Mouse (Mus musculus) T-helper 2 cell (primary cell): Measurements from ENCODE around the gene H2al1d.
"Not testable (repeated sequence)": the region's sequence is repeated elsewhere in the genome, so short reads cannot be mapped to it uniquely, and the experiment has no call there.

Experiments
- in situ Hi-C: fragments of 300-600 bp; cut with MboI, MseI; formaldehyde crosslinking; loops from one replicate; pipeline ENCODE4 v1.15.1; 2025; ENCODE audit warnings: high pct_unique_total_duplicates

Gene H2al1d

DNA sequence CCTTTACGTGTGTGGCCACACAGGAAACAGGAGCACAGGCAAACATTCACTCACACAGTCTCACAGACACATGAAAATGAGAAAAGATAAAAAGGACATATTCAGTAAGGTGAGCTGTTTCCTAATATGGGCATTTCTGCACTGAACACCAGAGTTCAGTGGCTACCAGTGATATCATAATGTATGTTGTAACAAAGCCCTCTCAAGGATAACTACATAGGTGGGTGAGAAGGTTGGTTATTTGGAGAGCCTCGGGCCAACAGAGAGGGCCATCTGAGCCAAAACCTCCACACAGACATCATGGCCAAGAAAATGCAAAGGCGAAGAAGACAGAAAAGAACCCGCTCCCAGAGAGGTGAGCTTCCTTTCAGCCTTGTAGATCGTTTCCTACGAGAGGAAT lies at the start of gene H2al1d:
TSS of gene H2al1d (plus strand) at position 301 of the 400 bp plus-strand sequence.
- in situ Hi-C loops: loop anchor here (25.0 kb wide), 2 partner anchors 129 to 254 kb away; no protein-coding TSS in a partner anchor

DNA sequence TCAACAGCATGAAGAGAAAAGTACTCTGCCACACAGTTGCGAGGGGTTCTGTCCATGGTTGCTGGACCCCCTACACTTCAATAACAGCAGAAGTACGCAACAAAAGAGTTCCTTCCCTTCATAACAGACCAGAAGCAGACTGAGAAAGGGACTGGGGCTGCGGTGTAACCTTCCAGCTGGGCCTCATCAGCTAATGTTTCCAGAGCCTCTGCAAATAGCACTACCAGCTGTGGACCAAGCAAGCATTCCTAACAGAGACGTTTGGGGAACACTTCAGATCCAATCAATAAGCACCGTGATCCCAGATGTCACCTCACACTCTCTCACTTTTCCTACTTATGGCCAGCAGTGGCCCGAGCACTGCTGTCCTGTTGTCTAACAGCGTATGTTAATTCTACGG lies 43.7 kb upstream of the H2al1d start:
- in situ Hi-C loops: loop anchor here (5.0 kb wide), 1 partner anchor 38 kb away; no protein-coding TSS in a partner anchor

DNA sequence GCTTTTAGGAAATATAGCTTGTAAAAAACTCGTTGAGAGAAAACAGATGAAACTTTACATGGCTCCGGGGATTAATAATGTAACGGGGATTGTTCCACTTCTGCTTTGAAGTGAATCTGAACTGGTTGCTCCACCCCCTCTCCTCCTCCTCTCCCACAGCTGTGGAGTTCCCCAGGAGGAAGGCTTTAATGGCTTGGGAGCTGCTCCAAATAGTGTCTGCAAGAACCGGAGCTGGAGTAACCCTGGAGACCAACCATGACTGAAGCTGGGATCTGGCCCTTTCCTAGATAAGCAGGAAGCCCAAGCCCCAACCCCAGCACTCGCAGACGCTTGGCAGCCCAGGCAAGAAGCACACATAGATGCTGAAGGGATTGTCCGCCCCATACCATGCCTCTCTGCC lies 40.8 kb upstream of the H2al1d start:
- in situ Hi-C loops: loop anchor here (5.0 kb wide), 1 partner anchor 40 kb away; no protein-coding TSS in a partner anchor

DNA sequence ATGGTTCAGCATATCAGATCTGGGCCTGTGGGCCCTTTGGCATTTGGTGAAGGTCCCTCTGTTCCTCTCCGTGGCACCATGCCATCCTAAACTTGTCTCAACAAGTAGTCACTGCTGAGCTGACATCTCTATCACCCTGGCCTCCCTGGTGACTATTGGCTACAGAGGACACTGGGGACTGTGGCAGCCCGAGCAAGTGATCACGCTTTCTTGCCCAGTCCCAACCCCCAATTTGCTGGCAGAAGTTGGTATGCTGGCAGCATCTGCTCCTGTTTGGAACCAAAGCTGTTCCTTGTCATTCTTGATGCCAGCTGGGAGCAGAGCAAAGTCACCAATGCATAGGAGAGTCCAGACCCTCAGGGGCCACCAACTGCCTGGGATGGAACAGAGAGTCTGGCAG lies 39.5 kb upstream of the H2al1d start:
- in situ Hi-C loops: loop anchor here (5.0 kb wide), 1 partner anchor 42 kb away; no protein-coding TSS in a partner anchor

DNA sequence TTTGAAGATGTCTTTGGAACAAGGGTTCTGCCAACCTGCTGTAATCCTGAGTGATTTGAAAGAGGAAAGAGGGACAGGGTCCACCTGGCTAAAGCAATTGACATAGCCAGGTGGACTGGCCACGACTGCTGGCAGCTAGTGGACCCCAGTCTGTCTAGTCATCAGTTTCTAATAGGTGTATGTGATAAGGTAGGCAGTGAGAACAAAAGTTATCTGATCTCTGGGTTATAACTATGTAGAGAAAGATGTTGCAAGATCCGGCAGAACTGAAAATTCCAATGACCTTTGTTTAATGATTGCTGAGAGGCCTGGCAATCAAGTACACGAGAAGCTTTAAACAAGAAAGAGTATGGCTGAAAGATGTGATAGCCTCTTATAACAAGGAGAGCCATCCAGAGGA lies 35.4 kb upstream of the H2al1d start:
- in situ Hi-C loops: no loop called here

DNA sequence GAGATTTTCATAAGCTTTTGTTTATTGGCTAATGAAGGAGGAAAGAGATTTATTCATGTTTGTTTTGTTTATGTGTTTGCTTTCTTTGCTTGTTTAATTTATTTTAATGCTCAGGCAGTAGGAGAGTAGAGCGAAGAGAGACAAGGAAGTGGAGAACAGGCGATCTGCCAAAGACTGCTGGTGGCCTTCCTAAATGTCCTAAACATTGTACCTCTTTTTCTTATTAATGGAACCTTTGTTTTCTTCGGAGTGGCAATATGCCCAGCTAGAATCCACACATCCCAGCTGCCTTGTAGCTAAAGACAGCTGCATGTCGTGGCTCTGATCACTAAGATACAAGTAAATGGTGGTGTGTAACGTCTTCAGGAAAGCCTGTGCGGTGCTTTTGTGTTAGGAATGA lies 31.5 kb upstream of the H2al1d start:
- in situ Hi-C loops: no loop called here

DNA sequence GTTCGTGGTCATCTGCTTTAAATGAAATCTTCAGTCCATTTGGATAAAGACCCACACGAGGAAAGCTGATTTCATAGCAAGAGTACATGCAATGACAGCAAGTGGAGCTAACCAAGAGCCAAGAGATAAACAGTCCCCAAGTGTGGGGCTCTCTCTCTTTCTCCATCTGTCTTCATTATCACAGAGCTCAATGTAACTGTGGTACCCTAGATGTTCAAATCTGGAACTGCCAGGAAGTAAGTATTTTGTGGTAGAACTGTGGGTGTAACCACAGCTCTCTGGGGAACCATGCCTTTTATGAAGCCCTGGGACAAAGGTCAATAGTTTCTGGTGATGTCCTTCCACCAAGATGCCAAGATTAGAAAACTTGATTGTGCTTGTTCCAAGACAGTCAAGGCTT lies 27.9 kb upstream of the H2al1d start:
- in situ Hi-C loops: no loop called here

DNA sequence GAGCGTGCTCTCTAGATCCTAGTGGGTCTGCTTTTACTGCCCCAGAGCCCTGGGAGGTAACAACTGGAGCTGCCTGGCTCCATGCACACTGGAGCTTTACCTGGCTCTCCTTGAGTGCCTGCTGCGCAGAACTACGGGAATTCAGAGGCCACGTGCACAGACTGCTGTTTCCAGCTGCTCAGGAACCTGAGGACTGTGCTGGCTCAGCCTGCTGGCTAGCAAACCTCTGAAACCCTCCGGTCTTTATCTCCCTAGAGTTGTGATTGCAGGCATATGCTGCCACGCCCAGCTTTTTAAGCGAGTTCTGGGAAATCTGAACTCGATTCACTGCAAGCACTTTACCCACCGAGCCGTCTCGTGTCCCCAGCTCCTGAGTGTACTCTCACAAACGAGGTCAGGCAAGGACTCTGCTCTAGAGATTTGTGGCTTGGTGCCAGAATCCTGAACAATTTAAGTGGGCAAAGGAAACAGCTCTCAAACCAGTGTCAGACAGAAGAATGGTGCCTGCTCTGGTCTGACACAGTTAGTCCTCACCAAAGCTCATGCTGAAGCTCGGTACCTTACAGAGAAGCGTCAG lies 20.2 kb upstream of the H2al1d start:
- in situ Hi-C loops: no loop called here

DNA sequence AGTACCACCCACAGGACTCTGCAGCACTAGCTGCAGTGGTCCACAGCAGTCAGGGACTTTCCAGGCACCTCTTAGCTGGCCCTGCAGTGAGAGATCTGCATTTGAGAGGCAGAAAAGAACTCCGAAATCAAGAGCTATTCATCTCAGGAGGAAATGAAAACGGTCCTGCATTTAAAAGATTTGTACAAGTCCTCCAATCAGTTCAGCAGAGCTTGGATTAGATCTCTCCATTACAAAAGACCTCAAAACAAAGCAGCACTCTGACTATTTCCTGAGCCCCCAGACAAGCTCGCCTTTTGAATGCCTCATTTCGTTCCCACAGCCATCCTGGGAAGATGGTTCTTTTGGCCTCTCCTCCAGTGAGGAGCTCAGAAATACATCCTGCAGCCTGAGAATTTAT lies 19.4 kb upstream of the H2al1d start:
- in situ Hi-C loops: no loop called here

DNA sequence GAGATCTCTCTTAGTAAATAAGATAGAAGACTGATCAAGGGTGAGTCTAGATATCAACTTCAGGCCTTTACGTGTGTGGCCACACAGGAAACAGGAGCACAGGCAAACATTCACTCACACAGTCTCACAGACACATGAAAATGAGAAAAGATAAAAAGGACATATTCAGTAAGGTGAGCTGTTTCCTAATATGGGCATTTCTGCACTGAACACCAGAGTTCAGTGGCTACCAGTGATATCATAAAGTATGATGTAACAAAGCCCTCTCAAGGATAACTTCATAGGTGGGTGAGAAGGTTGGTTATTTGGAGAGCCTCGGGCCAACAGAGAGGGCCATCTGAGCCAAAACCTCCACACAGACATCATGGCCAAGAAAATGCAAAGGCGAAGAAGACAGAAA lies 9.7 kb upstream of the H2al1d start, which contains the start of gene H2al1a:
TSS of gene H2al1a (plus strand) at position 301 of the 400 bp plus-strand sequence.
- in situ Hi-C loops: not testable (repeated sequence)

DNA sequence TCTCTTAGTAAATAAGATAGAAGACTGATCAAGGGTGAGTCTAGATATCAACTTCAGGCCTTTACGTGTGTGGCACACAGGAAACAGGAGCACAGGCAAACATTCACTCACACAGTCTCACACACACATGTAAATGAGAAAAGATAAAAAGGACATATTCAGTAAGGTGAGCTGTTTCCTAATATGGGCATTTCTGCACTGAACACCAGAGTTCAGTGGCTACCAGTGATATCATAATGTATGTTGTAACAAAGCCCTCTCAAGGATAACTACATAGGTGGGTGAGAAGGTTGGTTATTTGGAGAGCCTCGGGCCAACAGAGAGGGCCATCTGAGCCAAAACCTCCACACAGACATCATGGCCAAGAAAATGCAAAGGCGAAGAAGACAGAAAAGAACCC lies 6.5 kb upstream of the H2al1d start, which contains the start of gene H2al1b:
TSS of gene H2al1b (plus strand) at position 301 of the 400 bp plus-strand sequence.
- in situ Hi-C loops: loop anchor here (25.0 kb wide), 2 partner anchors 135 to 260 kb away; no protein-coding TSS in a partner anchor

DNA sequence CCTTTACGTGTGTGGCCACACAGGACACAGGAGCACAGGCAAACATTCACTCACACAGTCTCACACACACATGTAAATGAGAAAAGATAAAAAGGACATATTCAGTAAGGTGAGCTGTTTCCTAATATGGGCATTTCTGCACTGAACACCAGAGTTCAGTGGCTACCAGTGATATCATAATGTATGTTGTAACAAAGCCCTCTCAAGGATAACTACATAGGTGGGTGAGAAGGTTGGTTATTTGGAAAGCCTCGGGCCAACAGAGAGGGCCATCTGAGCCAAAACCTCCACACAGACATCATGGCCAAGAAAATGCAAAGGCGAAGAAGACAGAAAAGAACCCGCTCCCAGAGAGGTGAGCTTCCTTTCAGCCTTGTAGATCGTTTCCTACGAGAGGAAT lies 3.3 kb upstream of the H2al1d start, which contains the start of gene H2al1c:
TSS of gene H2al1c (plus strand) at position 301 of the 400 bp plus-strand sequence.
- in situ Hi-C loops: loop anchor here (25.0 kb wide), 2 partner anchors 132 to 257 kb away; no protein-coding TSS in a partner anchor

DNA sequence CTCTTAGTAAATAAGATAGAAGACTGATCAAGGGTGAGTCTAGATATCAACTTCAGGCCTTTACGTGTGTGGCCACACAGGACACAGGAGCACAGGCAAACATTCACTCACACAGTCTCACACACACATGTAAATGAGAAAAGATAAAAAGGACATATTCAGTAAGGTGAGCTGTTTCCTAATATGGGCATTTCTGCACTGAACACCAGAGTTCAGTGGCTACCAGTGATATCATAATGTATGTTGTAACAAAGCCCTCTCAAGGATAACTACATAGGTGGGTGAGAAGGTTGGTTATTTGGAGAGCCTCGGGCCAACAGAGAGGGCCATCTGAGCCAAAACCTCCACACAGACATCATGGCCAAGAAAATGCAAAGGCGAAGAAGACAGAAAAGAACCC lies 3.0 kb downstream of the H2al1d start, which contains the start of gene H2al1e:
TSS of gene H2al1e (plus strand) at position 301 of the 400 bp plus-strand sequence.
- in situ Hi-C loops: loop anchor here (25.0 kb wide), 2 partner anchors 126 to 251 kb away; no protein-coding TSS in a partner anchor

DNA sequence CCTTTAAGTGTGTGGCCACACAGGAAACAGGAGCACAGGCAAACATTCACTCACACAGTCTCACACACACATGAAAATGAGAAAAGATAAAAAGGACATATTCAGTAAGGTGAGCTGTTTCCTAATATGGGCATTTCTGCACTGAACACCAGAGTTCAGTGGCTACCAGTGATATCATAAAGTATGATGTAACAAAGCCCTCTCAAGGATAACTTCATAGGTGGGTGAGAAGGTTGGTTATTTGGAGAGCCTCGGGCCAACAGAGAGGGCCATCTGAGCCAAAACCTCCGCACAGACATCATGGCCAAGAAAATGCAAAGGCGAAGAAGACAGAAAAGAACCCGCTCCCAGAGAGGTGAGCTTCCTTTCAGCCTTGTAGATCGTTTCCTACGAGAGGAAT lies 6.2 kb downstream of the H2al1d start, which contains the start of gene H2al1f:
TSS of gene H2al1f (plus strand) at position 301 of the 400 bp plus-strand sequence.
- in situ Hi-C loops: loop anchor here (25.0 kb wide), 2 partner anchors 122 to 247 kb away; no protein-coding TSS in a partner anchor

DNA sequence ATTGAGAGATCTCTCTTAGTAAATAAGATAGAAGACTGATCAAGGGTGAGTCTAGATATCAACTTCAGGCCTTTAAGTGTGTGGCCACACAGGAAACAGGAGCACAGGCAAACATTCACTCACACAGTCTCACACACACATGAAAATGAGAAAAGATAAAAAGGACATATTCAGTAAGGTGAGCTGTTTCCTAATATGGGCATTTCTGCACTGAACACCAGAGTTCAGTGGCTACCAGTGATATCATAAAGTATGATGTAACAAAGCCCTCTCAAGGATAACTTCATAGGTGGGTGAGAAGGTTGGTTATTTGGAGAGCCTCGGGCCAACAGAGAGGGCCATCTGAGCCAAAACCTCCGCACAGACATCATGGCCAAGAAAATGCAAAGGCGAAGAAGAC lies 9.3 kb downstream of the H2al1d start, which contains the start of gene H2al1g:
TSS of gene H2al1g (plus strand) at position 301 of the 400 bp plus-strand sequence.
- in situ Hi-C loops: loop anchor here (25.0 kb wide), 2 partner anchors 119 to 244 kb away; no protein-coding TSS in a partner anchor

DNA sequence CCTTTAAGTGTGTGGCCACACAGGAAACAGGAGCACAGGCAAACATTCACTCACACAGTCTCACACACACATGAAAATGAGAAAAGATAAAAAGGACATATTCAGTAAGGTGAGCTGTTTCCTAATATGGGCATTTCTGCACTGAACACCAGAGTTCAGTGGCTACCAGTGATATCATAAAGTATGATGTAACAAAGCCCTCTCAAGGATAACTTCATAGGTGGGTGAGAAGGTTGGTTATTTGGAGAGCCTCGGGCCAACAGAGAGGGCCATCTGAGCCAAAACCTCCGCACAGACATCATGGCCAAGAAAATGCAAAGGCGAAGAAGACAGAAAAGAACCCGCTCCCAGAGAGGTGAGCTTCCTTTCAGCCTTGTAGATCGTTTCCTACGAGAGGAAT lies 12.6 kb downstream of the H2al1d start, which contains the start of gene H2al1h:
TSS of gene H2al1h (plus strand) at position 301 of the 400 bp plus-strand sequence.
- in situ Hi-C loops: loop anchor here (25.0 kb wide), 2 partner anchors 116 to 241 kb away; no protein-coding TSS in a partner anchor

DNA sequence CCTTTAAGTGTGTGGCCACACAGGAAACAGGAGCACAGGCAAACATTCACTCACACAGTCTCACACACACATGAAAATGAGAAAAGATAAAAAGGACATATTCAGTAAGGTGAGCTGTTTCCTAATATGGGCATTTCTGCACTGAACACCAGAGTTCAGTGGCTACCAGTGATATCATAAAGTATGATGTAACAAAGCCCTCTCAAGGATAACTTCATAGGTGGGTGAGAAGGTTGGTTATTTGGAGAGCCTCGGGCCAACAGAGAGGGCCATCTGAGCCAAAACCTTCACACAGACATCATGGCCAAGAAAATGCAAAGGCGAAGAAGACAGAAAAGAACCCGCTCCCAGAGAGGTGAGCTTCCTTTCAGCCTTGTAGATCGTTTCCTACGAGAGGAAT lies 15.7 kb downstream of the H2al1d start, which contains the start of gene H2al1i:
TSS of gene H2al1i (plus strand) at position 301 of the 400 bp plus-strand sequence.
- in situ Hi-C loops: loop anchor here (25.0 kb wide), 2 partner anchors 113 to 238 kb away; no protein-coding TSS in a partner anchor

DNA sequence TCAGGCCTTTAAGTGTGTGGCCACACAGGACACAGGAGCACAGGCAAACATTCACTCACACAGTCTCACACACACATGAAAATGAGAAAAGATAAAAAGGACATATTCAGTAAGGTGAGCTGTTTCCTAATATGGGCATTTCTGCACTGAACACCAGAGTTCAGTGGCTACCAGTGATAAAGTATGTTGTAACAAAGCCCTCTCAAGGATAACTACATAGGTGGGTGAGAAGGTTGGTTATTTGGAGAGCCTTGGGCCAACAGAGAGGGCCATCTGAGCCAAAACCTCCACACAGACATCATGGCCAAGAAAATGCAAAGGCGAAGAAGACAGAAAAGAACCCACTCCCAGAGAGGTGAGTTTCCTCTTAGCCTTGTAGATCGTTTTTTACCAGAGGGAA lies 18.9 kb downstream of the H2al1d start, which contains the start of gene H2al1j:
TSS of gene H2al1j (plus strand) at position 301 of the 400 bp plus-strand sequence.
- in situ Hi-C loops: not testable (repeated sequence)

DNA sequence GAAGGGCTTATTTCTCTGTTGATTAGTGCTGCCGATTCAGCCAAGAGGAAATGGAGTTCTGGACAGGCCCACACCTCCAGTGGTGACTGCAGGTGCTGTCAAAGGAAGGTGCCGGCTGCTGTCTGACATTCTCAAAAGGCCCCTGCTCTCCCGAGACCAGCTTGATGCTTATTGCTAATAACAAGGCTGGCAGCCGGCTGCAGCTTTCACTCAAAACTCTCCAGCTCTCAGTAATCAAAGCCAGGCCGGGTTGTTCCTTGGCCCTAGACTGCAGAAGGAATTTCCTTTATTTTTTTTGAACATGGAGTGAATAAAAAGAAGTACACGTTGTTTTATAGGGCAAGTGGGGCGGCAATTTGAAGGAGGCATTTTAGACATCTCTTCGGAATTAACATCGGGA lies 37.1 kb downstream of the H2al1d start:
- in situ Hi-C loops: no loop called here

DNA sequence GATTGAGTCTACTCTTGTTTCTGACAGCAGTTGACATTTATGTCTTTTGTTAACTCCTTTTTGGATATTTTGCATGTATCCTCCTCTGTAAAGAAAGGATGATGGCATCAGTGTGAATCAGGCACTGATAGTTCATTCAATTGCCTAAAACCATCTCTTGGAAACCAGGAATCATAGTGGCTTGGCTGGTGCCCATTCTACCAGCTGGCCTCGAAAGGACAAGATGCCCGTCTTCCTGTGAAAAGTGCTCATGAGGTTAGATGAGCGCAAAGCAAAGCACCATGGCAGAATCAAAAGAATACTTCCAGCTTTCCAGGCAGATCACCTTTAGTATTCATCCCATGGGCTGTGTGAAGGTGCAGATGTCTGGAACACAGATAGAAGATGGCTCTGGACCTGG lies 38.1 kb downstream of the H2al1d start:
- in situ Hi-C loops: no loop called here
